Mouse (Mus musculus) intestine, embryonic 16.5 days (tissue): ENCODE measurements around the gene Etv6. TPM values are rescaled to one million over a fixed set of nuclear protein-coding genes. Genes with fewer than 3 reads are reported as not detected.

Source experiments
- ATAC-seq: fragments of 200-750 bp; cut with Nextera tagmentation; 2 replicates; pipeline ENCODE4 v1.8.0; 2017; ENCODE audit warnings: moderate TSS enrichment, moderate library complexity
- H3K27ac ChIP-seq: fragments of 300-500 bp; sonication (generic); 2 replicates; pipeline ENCODE4 v1.5.1; 2014; ENCODE audit warnings: mild to moderate bottlenecking, low read length
- H3K27me3 ChIP-seq: fragments of 300-500 bp; sonication (generic); replicated peaks from 2 replicates; pipeline ENCODE4 v1.6.1; 2014; ENCODE audit warnings: low read length, control low read depth, mixed read lengths; ENCODE audit not compliant: control insufficient read depth, insufficient read depth
- H3K36me3 ChIP-seq: fragments of 300-500 bp; sonication (generic); 2 replicates; pipeline ENCODE4 v1.6.1; 2014; ENCODE audit warnings: low read length, control low read depth; ENCODE audit not compliant: control insufficient read depth, insufficient read depth
- H3K4me1 ChIP-seq: fragments of 300-500 bp; sonication (generic); 2 replicates; pipeline ENCODE4 v1.6.1; 2014; ENCODE audit warnings: low read length, control low read depth, mixed read lengths; ENCODE audit not compliant: control insufficient read depth, insufficient read depth
- H3K4me2 ChIP-seq: fragments of 300-500 bp; sonication (generic); 2 replicates; pipeline ENCODE4 v1.6.1; 2014; ENCODE audit warnings: low read depth, low read length, control low read depth
- H3K4me3 ChIP-seq: fragments of 300-500 bp; sonication (generic); 2 replicates; pipeline ENCODE4 v1.5.1; 2014; ENCODE audit warnings: mild to moderate bottlenecking, low read length
- H3K9ac ChIP-seq: fragments of 300-500 bp; sonication (generic); 2 replicates; pipeline ENCODE4 v1.6.1; 2014; ENCODE audit warnings: low read depth, low read length
- H3K9me3 ChIP-seq: fragments of 300-500 bp; sonication (generic); 2 replicates; pipeline ENCODE4 v1.6.1; 2016; ENCODE audit warnings: low read length, control low read depth; ENCODE audit not compliant: control insufficient read depth
- WGBS: fragments of 180-500 bp; shearing (Covaris S2); extraction: QIAGEN DNeasy Blood & Tissue Kit; methylation state at CpG from one replicate; pipeline ENCODE4 v1.1.7; 2014; 5-methylcytosine and 5-hydroxymethylcytosine counted together
- polyA plus RNA-seq: library from polyadenylated mRNA; unstranded; fragments of >200 nt; fragmentation: Nextera tagmentation; extraction: Ambion mirVana; gene quantifications from 2 replicates; pipeline ENCODE4 v1.2.1, GENCODE M21; 2015

Etv6 gene
- polyA plus RNA-seq, 1 experiment from 2014 or later = 10.4 TPM

DNA sequence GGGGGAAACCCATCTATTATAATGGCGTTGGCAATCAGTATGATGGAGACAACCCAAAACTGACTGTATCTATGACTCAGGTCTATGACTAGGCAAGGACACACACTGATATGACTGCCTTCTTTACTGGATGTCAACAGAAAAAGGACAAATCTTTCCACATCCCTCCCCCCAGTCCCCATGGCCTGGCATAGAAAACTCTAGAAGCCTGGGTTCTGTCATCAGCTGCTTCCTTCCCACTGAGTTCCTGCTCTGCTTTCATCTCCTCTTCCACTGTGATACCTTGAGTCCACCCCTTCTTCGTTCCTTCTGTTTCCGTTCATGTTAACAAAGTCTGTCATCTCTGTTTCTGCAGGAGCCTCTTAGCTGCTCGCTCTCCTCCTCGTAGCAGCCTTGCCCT lies 170.2 kb downstream of the Etv6 start:
- WGBS = 72% methylated on average over 5 of the region's 5 CpGs
- H3K4me3 ChIP-seq = no peak overlapping the region
- ATAC-seq = no peak
- no peak overlapping the region for H3K4me2 ChIP-seq
- H3K27ac ChIP-seq = no peak overlapping the region
- no peak overlapping the region for H3K9ac ChIP-seq
- H3K9me3 ChIP-seq = no peaks in the 10 kb centered on the region
- peaks cover 25% of the 10 kb centered on the region for H3K4me1 ChIP-seq
- 0 out of 2 replicates have a peak, but pooled peaks cover 3% of the 10 kb centered on the region for H3K36me3 ChIP-seq
- no peaks in the 10 kb centered on the region for H3K27me3 ChIP-seq

DNA sequence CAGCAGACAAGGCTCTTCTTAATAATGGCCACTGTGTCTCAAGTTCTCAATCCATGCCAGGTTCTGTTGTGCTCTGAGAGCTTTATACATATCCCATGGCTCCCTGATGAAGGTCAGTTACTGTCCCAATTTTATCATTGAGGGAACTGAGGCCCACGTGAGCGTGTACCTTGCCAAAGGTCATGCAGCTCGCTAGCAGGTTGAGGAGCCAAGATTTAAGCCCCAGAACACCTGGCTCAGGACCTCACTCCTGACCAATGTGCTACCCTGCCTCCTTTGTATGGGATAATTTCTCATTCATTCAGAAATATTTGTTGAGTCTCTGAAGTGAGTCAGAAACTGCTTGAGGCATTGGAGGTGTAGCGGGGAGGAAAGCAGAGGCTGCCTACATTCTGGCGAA lies 170.8 kb downstream of the Etv6 start:
- peaks cover 3% of the 10 kb centered on the region; the same call in 1 of the 2 replicates for H3K36me3 ChIP-seq
- ATAC-seq = no peak
- H3K4me2 ChIP-seq = no peak overlapping the region
- peaks cover 27% of the 10 kb centered on the region for H3K4me1 ChIP-seq
- no peak overlapping the region for H3K4me3 ChIP-seq
- H3K9me3 ChIP-seq = no peaks in the 10 kb centered on the region
- no peak overlapping the region for H3K27ac ChIP-seq
- no peak overlapping the region for H3K9ac ChIP-seq
- WGBS = 80% methylated on average over 5 of the region's 5 CpGs
- H3K27me3 ChIP-seq = no peaks in the 10 kb centered on the region

DNA sequence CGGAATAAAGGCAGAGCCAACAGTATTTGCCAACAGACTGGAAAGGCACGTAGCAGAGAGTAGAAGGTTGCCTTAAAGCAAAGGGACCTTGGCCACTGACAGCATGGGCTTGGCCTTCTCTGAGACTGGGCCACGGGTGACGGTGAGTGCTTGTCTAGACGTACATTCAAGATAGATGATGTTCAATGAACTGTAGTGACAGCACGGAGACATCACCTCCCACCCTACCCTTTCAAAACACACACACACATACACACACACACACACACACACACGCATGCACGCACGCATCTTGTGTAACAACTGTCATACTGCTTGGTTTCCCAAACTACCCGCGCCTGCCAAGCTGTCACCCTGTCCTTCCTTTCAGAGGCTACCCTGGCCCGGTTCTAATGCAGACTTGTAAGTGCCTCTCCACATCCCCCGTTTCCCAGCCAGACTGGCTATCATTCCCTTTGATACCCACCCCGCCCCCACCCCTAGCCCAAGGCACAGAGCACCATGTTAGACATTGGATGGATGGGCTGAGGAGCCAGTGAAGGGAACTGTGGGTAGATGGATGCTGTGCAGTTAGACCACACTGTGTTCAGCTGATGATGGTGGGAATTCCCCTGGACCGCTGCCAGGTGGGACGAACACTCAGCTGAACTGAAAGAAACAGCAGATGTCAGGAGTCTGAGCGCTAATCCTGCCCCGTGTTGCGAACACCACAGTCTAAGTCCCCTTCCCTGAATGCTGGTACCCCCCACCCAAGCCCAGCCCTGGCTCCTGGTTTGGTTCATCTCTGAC lies 172.1 kb downstream of the Etv6 start:
- Histone ChIP-seq H3K36me3 (no peaks in the 10 kb centered on the region; the same call in 1 of the 2 replicates), H3K27ac (peak overlapping the region; percentile 46; the same call in 1 of the 2 replicates), H3K4me1 (peaks cover 27% of the 10 kb centered on the region), H3K4me2 (no peak overlapping the region), H3K9me3 (no peaks in the 10 kb centered on the region), H3K9ac (peak overlapping the region; percentile 35; the same call in 1 of the 2 replicates), H3K4me3 (no peak overlapping the region), H3K27me3 (no peaks in the 10 kb centered on the region)
- peak; percentile 64 for ATAC-seq
- 72% methylated on average over 19 of the region's 19 CpGs for WGBS

DNA sequence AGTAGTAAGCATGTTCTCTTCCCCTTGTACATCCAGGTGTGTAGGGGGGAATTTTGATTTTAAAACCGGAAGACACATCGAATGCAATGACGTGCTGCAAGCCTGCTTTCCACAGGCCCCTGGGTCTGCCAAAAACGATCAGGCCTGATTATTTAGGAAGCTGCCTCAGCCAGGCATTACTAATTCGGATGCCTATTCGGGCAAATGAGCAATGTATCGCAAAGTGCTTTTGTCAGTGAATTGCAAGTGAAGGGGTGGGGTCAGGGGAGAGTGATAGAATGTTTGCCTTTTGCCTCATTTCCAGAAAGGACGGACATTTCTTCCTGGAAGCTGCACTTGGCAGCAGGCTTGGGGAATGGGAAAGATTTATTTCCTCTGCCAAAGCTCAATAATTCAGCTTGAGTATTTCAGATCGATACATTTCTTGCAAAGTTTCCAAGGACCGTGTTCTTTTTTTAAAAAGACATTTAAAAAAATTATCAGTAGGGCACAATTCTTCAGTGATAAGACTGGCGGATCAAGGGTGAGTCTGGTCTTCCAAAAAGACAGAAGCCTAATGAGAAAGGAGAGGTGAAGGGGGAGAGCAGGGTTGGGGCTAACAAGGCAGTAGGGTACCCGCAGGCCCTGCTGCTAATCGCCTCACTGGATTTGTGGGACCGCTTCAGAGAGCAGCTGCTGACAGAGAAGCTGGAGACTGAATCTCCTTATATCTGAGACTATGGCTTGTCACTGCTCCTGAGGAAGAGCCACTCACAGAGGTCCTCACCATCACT lies 172.9 kb downstream of the Etv6 start:
- Histone ChIP-seq H3K9me3 (no peaks in the 10 kb centered on the region), H3K36me3 (no peaks in the 10 kb centered on the region; the same call in 1 of the 2 replicates), H3K4me2 (no peak overlapping the region), H3K4me1 (peaks cover 27% of the 10 kb centered on the region), H3K27me3 (no peaks in the 10 kb centered on the region), H3K9ac (peak overlapping the region; percentile 35; the same call in 1 of the 2 replicates), H3K27ac (0 out of 2 replicates have a peak overlapping the region, but pooled peaks have one; percentile 46), H3K4me3 (no peak overlapping the region)
- peak; percentile 12 for ATAC-seq
- 55% methylated on average over 14 of the region's 14 CpGs for WGBS

DNA sequence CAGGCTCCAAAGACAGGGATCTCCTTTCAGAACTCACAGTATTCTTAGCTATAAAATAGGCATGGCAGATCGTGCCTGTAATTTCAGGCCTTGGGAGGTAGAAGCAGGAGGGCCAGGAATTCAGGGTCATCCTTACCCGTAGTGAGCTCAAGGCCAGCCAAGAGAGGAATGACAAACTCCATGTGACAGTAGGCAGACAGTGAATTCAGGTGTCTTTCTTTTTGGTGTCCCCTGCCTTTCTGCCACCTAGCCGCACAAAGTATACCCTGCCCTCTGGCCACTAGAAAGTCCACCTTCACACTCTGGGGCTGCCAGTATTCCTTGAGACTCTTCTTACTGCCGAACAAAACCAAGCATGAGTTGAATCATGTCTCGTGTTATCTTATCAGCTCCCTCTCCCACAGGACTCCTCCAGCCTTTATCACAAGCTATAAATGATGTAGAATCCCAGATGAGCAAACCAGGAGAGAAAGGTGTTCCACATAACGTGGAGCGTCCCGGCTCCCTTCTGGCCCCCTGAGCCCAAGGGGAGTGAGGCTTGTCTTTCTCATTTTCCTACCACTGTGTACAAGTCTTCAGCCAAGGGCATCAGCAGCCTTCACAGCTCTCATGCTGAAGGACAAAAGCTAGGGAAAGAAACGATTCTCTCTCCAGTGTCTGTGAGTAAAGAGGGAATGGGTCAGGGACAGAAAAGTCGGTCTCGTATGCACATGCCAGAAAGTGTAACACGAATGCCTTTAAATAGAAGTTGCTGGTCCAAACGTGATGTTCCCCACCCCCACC lies 175.4 kb downstream of the Etv6 start:
- no peak overlapping the region for H3K4me3 ChIP-seq
- H3K9ac ChIP-seq = no peak overlapping the region
- 67% methylated on average over 13 of the region's 13 CpGs for WGBS
- H3K27me3 ChIP-seq = no peaks in the 10 kb centered on the region
- H3K36me3 ChIP-seq = no peaks in the 10 kb centered on the region; the same call in 1 of the 2 replicates
- H3K9me3 ChIP-seq = no peaks in the 10 kb centered on the region
- peaks cover 25% of the 10 kb centered on the region for H3K4me1 ChIP-seq
- no peak for ATAC-seq
- H3K27ac ChIP-seq = no peak overlapping the region
- H3K4me2 ChIP-seq = no peak overlapping the region

DNA sequence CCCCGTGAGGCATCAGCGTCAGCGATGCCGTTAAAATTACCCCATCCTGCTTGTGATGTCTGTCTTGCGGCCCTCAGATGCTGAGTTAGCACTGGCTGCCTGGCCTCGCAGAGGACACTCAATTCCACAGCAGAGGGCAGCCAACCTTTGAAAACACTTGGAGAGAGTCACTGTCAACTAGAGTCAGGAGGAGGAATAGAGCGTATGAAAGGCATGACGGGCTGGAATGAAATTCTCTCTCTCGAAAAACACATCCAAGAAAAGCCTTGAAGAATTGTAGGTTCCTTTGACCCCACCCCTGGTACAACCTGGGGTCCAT lies 175.9 kb downstream of the Etv6 start:
- no peak overlapping the region for H3K4me2 ChIP-seq
- ATAC-seq = no peak
- H3K36me3 ChIP-seq = no peaks in the 10 kb centered on the region; the same call in 1 of the 2 replicates
- peaks cover 20% of the 10 kb centered on the region for H3K4me1 ChIP-seq
- no peak overlapping the region for H3K27ac ChIP-seq
- WGBS = 86% methylated on average over 9 of the region's 9 CpGs
- H3K9ac ChIP-seq = no peak overlapping the region
- H3K9me3 ChIP-seq = no peaks in the 10 kb centered on the region
- H3K27me3 ChIP-seq = no peaks in the 10 kb centered on the region
- H3K4me3 ChIP-seq = no peak overlapping the region

DNA sequence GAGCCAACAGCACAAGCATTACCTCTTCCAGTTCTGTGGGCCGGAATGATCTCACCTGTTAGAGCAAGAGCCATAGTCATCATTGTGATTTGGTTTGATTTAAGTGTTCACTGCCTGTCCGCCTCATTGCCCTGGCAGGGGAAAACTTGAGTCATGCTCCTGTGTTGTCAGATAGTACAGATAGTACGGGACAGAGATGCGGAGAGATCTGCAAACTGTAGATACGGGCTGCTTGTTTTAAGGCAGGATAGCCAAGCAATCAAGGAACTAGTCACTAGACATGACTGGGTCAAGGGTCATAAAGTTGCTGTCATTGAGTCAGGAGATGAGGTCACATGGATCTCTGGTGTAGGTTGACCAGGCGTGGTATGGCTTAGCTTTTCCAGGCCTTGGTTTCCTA lies 182.2 kb downstream of the Etv6 start:
- 93% methylated on average over 6 of the region's 6 CpGs for WGBS
- H3K4me1 ChIP-seq = peaks cover 25% of the 10 kb centered on the region
- no peak overlapping the region for H3K27ac ChIP-seq
- H3K9me3 ChIP-seq = no peaks in the 10 kb centered on the region
- no peaks in the 10 kb centered on the region for H3K27me3 ChIP-seq
- no peak overlapping the region for H3K9ac ChIP-seq
- no peak overlapping the region for H3K4me2 ChIP-seq
- no peak overlapping the region for H3K4me3 ChIP-seq
- H3K36me3 ChIP-seq = no peaks in the 10 kb centered on the region
- ATAC-seq = no peak

DNA sequence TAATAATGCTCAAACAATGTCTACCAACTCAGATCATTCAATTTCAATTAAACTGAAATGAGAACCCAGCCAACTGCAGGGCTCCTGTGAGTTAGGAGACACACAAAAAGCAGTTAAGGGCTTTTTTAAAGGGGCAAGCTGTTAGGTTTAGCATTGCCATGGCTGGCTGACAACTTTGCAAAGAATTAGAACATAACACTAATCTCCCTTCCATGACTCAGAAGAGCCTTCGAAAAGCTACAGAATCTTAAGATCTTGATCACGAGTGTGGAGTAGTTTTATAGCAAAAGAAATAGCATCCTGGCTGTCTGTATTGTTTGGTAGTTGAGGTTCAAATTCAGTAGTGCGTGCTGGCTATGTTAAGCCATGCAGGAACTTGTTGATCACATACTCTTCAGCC lies 182.9 kb downstream of the Etv6 start:
- no peak for ATAC-seq
- Histone ChIP-seq H3K4me2 (no peak overlapping the region), H3K9ac (no peak overlapping the region), H3K27ac (no peak overlapping the region), H3K9me3 (no peaks in the 10 kb centered on the region), H3K4me1 (peaks cover 25% of the 10 kb centered on the region), H3K27me3 (no peaks in the 10 kb centered on the region), H3K36me3 (no peaks in the 10 kb centered on the region), H3K4me3 (no peak overlapping the region)
- WGBS = 93% methylated on average over 3 of the region's 3 CpGs

DNA sequence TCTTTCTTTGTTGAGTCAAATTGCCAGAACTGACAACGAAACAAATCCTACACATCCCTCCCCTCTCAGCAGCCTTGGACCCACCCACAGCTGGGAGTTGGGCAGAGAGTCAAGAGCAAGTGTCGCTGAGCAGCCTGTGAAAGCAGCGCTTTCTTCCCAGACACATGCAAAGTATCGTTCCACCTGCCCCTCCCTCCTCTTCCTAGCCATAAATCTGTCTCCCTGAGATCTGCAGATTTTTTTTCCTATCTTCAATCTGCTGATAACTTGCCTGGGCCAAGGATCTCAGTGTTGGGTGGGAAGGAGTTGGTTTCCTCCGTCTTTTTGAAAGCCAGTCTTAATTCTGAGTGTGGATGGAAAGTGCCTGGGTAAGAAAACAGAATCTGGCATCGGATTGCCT lies 183.9 kb downstream of the Etv6 start:
- H3K27ac ChIP-seq = no peak overlapping the region

More for the DNA sequence above, 183.9 kb downstream of the Etv6 start:
- Histone ChIP-seq H3K36me3 (no peaks in the 10 kb centered on the region), H3K4me3 (no peak overlapping the region), H3K4me1 (peaks cover 25% of the 10 kb centered on the region), H3K27me3 (no peaks in the 10 kb centered on the region), H3K9ac (no peak overlapping the region), H3K9me3 (no peaks in the 10 kb centered on the region), H3K4me2 (no peak overlapping the region)
- ATAC-seq = peak; percentile 68
- 27% methylated on average over 6 of the region's 6 CpGs for WGBS
